Mouse (Mus musculus): Measurements from ENCODE around the gene Gm49355. TPM values are rescaled to one million over a fixed set of nuclear protein-coding genes. Genes with fewer than 3 reads are reported as not detected.

The Gm49355 gene
- polyA plus RNA-seq, 1 experiment from 2014 or later = 0.03 TPM

- Histone ChIP-seq H3K27me3 (peaks cover 100% of the 10 kb centered on the region), H3K4me1 (replicated peaks) (no peaks in the 10 kb centered on the region), H3K27ac (replicated peaks) (no peak overlapping the region), H3K4me3 (replicated peaks) (no peak overlapping the region), H3K9ac (no peak overlapping the region), H3K36me3 (replicated peaks) (no peaks in the 10 kb centered on the region), H3K4me2 (no peak overlapping the region), H3K9me3 (replicated peaks) (no peaks in the 10 kb centered on the region)
- no peak for ATAC-seq (ENCODE audit: insufficient read depth)
- 6% methylated on average over 24 of the region's 24 CpGs for WGBS (ENCODE audit: insufficient replicate concordance)
These were observed 60.4 kb downstream of the Gm49355 start for GRCm38 (mm10) chr14:12344061-12344745.

GRCm38 (mm10) chr14:12344746-12345240, 61.0 kb downstream of the Gm49355 start:
- Histone ChIP-seq H3K4me1 (replicated peaks) (no peaks in the 10 kb centered on the region), H3K27me3 (peaks cover 100% of the 10 kb centered on the region), H3K27ac (replicated peaks) (no peak overlapping the region), H3K36me3 (replicated peaks) (no peaks in the 10 kb centered on the region), H3K9me3 (replicated peaks) (no peaks in the 10 kb centered on the region), H3K4me2 (no peak overlapping the region), H3K4me3 (replicated peaks) (no peak overlapping the region), H3K9ac (no peak overlapping the region)
- ATAC-seq (ENCODE audit: insufficient read depth) = no peak
- under 1% methylated on average over 39 of the region's 39 CpGs for WGBS (ENCODE audit: insufficient replicate concordance)

- 2% methylated on average over 40 of the region's 40 CpGs for WGBS (ENCODE audit: insufficient replicate concordance)
- H3K36me3 ChIP-seq (replicated peaks) = no peaks in the 10 kb centered on the region
- no peaks in the 10 kb centered on the region for H3K9me3 ChIP-seq (replicated peaks)
- H3K9ac ChIP-seq = no peak overlapping the region
- no peak overlapping the region for H3K4me2 ChIP-seq
- no peak overlapping the region for H3K27ac ChIP-seq (replicated peaks)
- peaks cover 100% of the 10 kb centered on the region for H3K27me3 ChIP-seq
- no peak overlapping the region for H3K4me3 ChIP-seq (replicated peaks)
- no peaks in the 10 kb centered on the region for H3K4me1 ChIP-seq (replicated peaks)
- no peak for ATAC-seq (ENCODE audit: insufficient read depth)
These were observed 61.6 kb downstream of the Gm49355 start for GRCm38 (mm10) chr14:12345241-12345921.

GRCm38 (mm10) chr14:12346011-12346864, 62.5 kb downstream of the Gm49355 start:
- H3K9me3 ChIP-seq (replicated peaks) = no peaks in the 10 kb centered on the region
- ATAC-seq (ENCODE audit: insufficient read depth) = no peak
- H3K9ac ChIP-seq = no peak overlapping the region
- WGBS (ENCODE audit: insufficient replicate concordance) = 1% methylated on average over 50 of the region's 50 CpGs
- peaks cover 100% of the 10 kb centered on the region for H3K27me3 ChIP-seq
- H3K36me3 ChIP-seq (replicated peaks) = no peaks in the 10 kb centered on the region
- H3K27ac ChIP-seq (replicated peaks) = no peak overlapping the region
- no peak overlapping the region for H3K4me2 ChIP-seq
- no peak overlapping the region for H3K4me3 ChIP-seq (replicated peaks)
- no peaks in the 10 kb centered on the region for H3K4me1 ChIP-seq (replicated peaks)

GRCm38 (mm10) chr14:12346865-12347600, 63.3 kb downstream of the Gm49355 start:
- H3K4me3 ChIP-seq (replicated peaks) = no peak overlapping the region
- no peak overlapping the region for H3K9ac ChIP-seq
- no peak for ATAC-seq (ENCODE audit: insufficient read depth)
- H3K4me1 ChIP-seq (replicated peaks) = no peaks in the 10 kb centered on the region
- no peak overlapping the region for H3K4me2 ChIP-seq
- H3K27me3 ChIP-seq = peaks cover 100% of the 10 kb centered on the region
- WGBS (ENCODE audit: insufficient replicate concordance) = 3% methylated on average over 26 of the region's 26 CpGs
- no peak overlapping the region for H3K27ac ChIP-seq (replicated peaks)
- H3K36me3 ChIP-seq (replicated peaks) = no peaks in the 10 kb centered on the region
- no peaks in the 10 kb centered on the region for H3K9me3 ChIP-seq (replicated peaks)

GRCm38 (mm10) chr14:12348089-12348488, 64.3 kb downstream of the Gm49355 start, which contains the start of gene Fezf2:
Fezf2 (minus strand) TSS chr14:12348189.
- H3K4me3 ChIP-seq (replicated peaks) = no peak within 1 kb of the TSS
- no peak for ATAC-seq (ENCODE audit: insufficient read depth)
- no peaks in the 10 kb centered on the region for H3K36me3 ChIP-seq (replicated peaks)
- peaks cover 97% of the 10 kb centered on the region for H3K27me3 ChIP-seq
- no peaks in the 10 kb centered on the region for H3K4me1 ChIP-seq (replicated peaks)
- no peaks in the 10 kb centered on the region for H3K9me3 ChIP-seq (replicated peaks)
- 3% methylated on average over 2 of the region's 2 CpGs for WGBS (ENCODE audit: insufficient replicate concordance)
- H3K4me2 ChIP-seq = no peak within 1 kb of the TSS
- no peak within 1 kb of the TSS for H3K9ac ChIP-seq
- no peak within 1 kb of the TSS for H3K27ac ChIP-seq (replicated peaks)

GRCm38 (mm10) chr14:12349334-12350090, 65.7 kb downstream of the Gm49355 start:
- Histone ChIP-seq H3K9me3 (replicated peaks) (no peaks in the 10 kb centered on the region), H3K27me3 (peaks cover 83% of the 10 kb centered on the region), H3K4me3 (replicated peaks) (no peak overlapping the region), H3K4me1 (replicated peaks) (no peaks in the 10 kb centered on the region), H3K27ac (replicated peaks) (no peak overlapping the region), H3K4me2 (no peak overlapping the region), H3K36me3 (replicated peaks) (no peaks in the 10 kb centered on the region), H3K9ac (no peak overlapping the region)
- WGBS (ENCODE audit: insufficient replicate concordance) = 4% methylated on average over 15 of the region's 15 CpGs
- ATAC-seq (ENCODE audit: insufficient read depth) = no peak

GRCm38 (mm10) chr14:12350271-12350916, 66.6 kb downstream of the Gm49355 start:
- WGBS (ENCODE audit: insufficient replicate concordance) = 10% methylated on average over 16 of the region's 16 CpGs
- Histone ChIP-seq H3K27ac (replicated peaks) (no peak overlapping the region), H3K27me3 (peaks cover 74% of the 10 kb centered on the region), H3K4me3 (replicated peaks) (no peak overlapping the region), H3K4me1 (replicated peaks) (no peaks in the 10 kb centered on the region), H3K4me2 (no peak overlapping the region), H3K36me3 (replicated peaks) (no peaks in the 10 kb centered on the region), H3K9ac (no peak overlapping the region), H3K9me3 (replicated peaks) (no peaks in the 10 kb centered on the region)
- no peak for ATAC-seq (ENCODE audit: insufficient read depth)
